In the genomic region with DNA sequence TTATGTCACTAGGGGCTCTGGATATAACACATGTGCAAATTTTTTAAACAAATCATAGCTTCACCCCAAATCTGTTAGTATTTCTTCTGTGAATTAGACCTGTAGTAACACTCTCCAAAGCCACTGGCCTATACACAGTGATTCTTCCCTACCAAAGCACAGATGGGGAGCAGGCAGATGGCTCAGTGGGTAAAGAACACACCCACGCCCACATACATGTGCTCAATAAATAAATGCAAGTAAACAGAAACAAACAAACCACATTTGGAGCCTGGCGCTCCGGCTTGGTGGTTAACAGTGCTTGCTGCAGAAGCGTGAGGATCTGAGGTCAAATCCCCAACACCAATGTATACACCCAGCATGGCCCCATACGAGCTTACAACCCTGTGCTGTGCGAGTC, we compare ENCODE assay signal across 32 mouse cellular contexts.
"Had no signal": no experiment of that assay in that cellular context is flagged by ENCODE, and none has a peak within 500 bp of the region (broad histone marks: within the 10 kb centered on the region; RNA-seq: fewer than 3 reads in every experiment).

No protein-coding gene starts in this region.

- H3K27ac ChIP-seq: heart, adult 2 months; heart, embryonic 10.5 days; heart, embryonic 13.5 days; heart, embryonic 15.5 days; hindbrain, embryonic 10.5 days; hindbrain, embryonic 12.5 days; hindbrain, embryonic 14.5 days; hindbrain, embryonic 15.5 days; hindbrain, postnatal 0 days; intestine, embryonic 15.5 days; kidney, postnatal 0 days; left cerebral cortex, adult 2 months had no signal

- ATAC-seq: hindbrain, embryonic 16.5 days; intestine, postnatal 0 days had no signal

- H3K4me1 ChIP-seq: hindbrain, embryonic 15.5 days had no signal

- H3K4me2 ChIP-seq: heart, embryonic 11.5 days; heart, embryonic 12.5 days; heart, embryonic 13.5 days; heart, embryonic 15.5 days; hindbrain, embryonic 12.5 days; hindbrain, embryonic 14.5 days; hindbrain, embryonic 15.5 days; intestine, embryonic 15.5 days had no signal

- H3K9me3 ChIP-seq: heart, embryonic 10.5 days; heart, embryonic 12.5 days; heart, embryonic 13.5 days; heart, embryonic 15.5 days; hindbrain, embryonic 10.5 days; hindbrain, embryonic 12.5 days; hindbrain, embryonic 15.5 days; intestine, embryonic 15.5 days had no signal

- H3K9ac ChIP-seq: heart, embryonic 12.5 days; heart, embryonic 13.5 days; heart, embryonic 15.5 days; hindbrain, embryonic 12.5 days; hindbrain, embryonic 14.5 days; hindbrain, embryonic 15.5 days; intestine, embryonic 15.5 days had no signal

- H3K27me3 ChIP-seq: heart, embryonic 12.5 days; heart, embryonic 13.5 days; heart, embryonic 15.5 days; hindbrain, embryonic 12.5 days; hindbrain, embryonic 15.5 days; intestine, embryonic 15.5 days had no signal

- H3K4me3 ChIP-seq: heart, adult 2 months; heart, embryonic 10.5 days; heart, embryonic 12.5 days; heart, embryonic 13.5 days; heart, embryonic 15.5 days; hindbrain, embryonic 10.5 days; hindbrain, embryonic 12.5 days; hindbrain, embryonic 15.5 days; intestine, embryonic 15.5 days; layer of hippocampus, adult 2 months; left cerebral cortex, adult 2 months had no signal

- DNase-seq: heart, adult 2 months; heart, postnatal 10 days; heart, postnatal 14 days; heart, postnatal 36 days; heart, postnatal 4 days; kidney, adult 11 months; kidney, adult 18-20 months; kidney, adult 2 months; kidney, adult 8-10 months; kidney, adult 9 months; kidney, postnatal 10 days; kidney, postnatal 14 days; kidney, postnatal 25 days; kidney, postnatal 36 days; kidney, postnatal 4 days; layer of hippocampus, postnatal 36 days had no signal

- H3K36me3 ChIP-seq: intestine, embryonic 15.5 days had no signal
